Mouse (Mus musculus) embryonic facial prominence, embryonic 15.5 days (tissue): ENCODE measurements at regions not wholly inside any gene's neighbourhood (a gene's known extent, or its start where the extent isn't known, plus 50 kb on each side); places are given as distances from the start of the nearest gene placed in this dataset.
"Not testable (repeated sequence)": the region's sequence is repeated elsewhere in the genome, so short reads cannot be mapped to it uniquely, and the experiment has no call there.

Experiments used
- ATAC-seq: fragments of 200-750 bp; cut with Nextera tagmentation; 2 replicates; pipeline ENCODE4 v1.8.0; 2017; ENCODE audit warnings: low read depth, moderate TSS enrichment; ENCODE audit not compliant: insufficient number of reproducible peaks, low FRiP score, low TSS enrichment
- H3K27ac ChIP-seq: fragments of 300-500 bp; sonication (generic); replicated peaks from 2 replicates; pipeline ENCODE4 v1.5.1; 2015; ENCODE audit warnings: mild to moderate bottlenecking, inconsistent platforms
- H3K27me3 ChIP-seq: fragments of 300-500 bp; sonication (generic); 2 replicates; pipeline ENCODE4 v1.6.1; 2015; ENCODE audit warnings: inconsistent platforms
- H3K36me3 ChIP-seq: fragments of 300-500 bp; sonication (generic); 2 replicates; pipeline ENCODE4 v1.6.1; 2015; ENCODE audit warnings: mild to moderate bottlenecking, inconsistent platforms
- H3K4me1 ChIP-seq: fragments of 300-500 bp; sonication (generic); 2 replicates; pipeline ENCODE4 v1.6.1; 2015; ENCODE audit warnings: inconsistent platforms
- H3K4me2 ChIP-seq: fragments of 300-500 bp; sonication (generic); replicated peaks from 2 replicates; pipeline ENCODE4 v1.6.1; 2015; ENCODE audit warnings: mild to moderate bottlenecking, inconsistent platforms
- H3K4me3 ChIP-seq: fragments of 300-500 bp; sonication (generic); replicated peaks from 2 replicates; pipeline ENCODE4 v1.5.1; 2015; ENCODE audit warnings: mild to moderate bottlenecking, inconsistent platforms
- H3K9ac ChIP-seq: fragments of 300-500 bp; sonication (generic); 2 replicates; pipeline ENCODE4 v1.6.1; 2015; ENCODE audit warnings: inconsistent platforms
- H3K9me3 ChIP-seq: fragments of 300-500 bp; sonication (generic); replicated peaks from 2 replicates; pipeline ENCODE4 v1.6.1; 2016; ENCODE audit warnings: inconsistent platforms
- WGBS: fragments of 180-500 bp; shearing (Covaris S2); methylation state at CpG from one replicate; pipeline ENCODE4 v1.1.7; 2015; 5-methylcytosine and 5-hydroxymethylcytosine counted together

- H3K27me3 ChIP-seq, result no peaks in the 10 kb centered on the region
- H3K4me2 ChIP-seq, result no peak overlapping the region
- ATAC-seq, result no peak
- no peak overlapping the region for H3K4me3 ChIP-seq
- no peak overlapping the region for H3K9ac ChIP-seq
- H3K9me3 ChIP-seq, result no peaks in the 10 kb centered on the region
- no peaks in the 10 kb centered on the region for H3K36me3 ChIP-seq
- H3K27ac ChIP-seq, result no peak overlapping the region
- H3K4me1 ChIP-seq, result no peaks in the 10 kb centered on the region
- 75% methylated on average over 7 of the region's 7 CpGs for WGBS
Observed at GRCm38 (mm10) chr4:6600766-6601367, 1638.0 kb downstream of the Car8 start.

GRCm38 (mm10) chr4:6596321-6596720 lies 1642.5 kb downstream of the Car8 start:
- H3K4me2 ChIP-seq, result no peak overlapping the region
- 50% methylated on average over 1 of the region's 1 CpGs for WGBS
- ATAC-seq, result no peak

GRCm38 (mm10) chr4:6592890-6593289 lies 1646.0 kb downstream of the Car8 start:
- H3K27ac ChIP-seq, ATAC-seq, H3K4me2 ChIP-seq, H3K27me3 ChIP-seq, H3K9me3 ChIP-seq, H3K4me1 ChIP-seq, H3K36me3 ChIP-seq, H3K9ac ChIP-seq, H3K4me3 ChIP-seq: not testable (repeated sequence)
- 66% methylated on average over 3 of the region's 3 CpGs for whole genome bisulfite sequencing

More at GRCm38 (mm10) chr4:6596321-6596720, 1642.5 kb downstream of the Car8 start:
- Histone ChIP-seq H3K9ac (no peak overlapping the region), H3K4me1 (no peaks in the 10 kb centered on the region), H3K27ac (no peak overlapping the region), H3K9me3 (no peaks in the 10 kb centered on the region), H3K27me3 (no peaks in the 10 kb centered on the region), H3K36me3 (no peaks in the 10 kb centered on the region), H3K4me3 (no peak overlapping the region)

GRCm38 (mm10) chr4:6561604-6562357 lies 1677.1 kb downstream of the Car8 start:
- ATAC-seq, result no peak

GRCm38 (mm10) chr4:6539626-6540025 lies 1699.2 kb downstream of the Car8 start:
- no peak overlapping the region for H3K4me2 ChIP-seq
- no peaks in the 10 kb centered on the region for H3K36me3 ChIP-seq
- H3K27me3 ChIP-seq, result no peaks in the 10 kb centered on the region
- ATAC-seq, result no peak
- no peaks in the 10 kb centered on the region for H3K9me3 ChIP-seq
- H3K4me1 ChIP-seq, result no peaks in the 10 kb centered on the region
- WGBS, result 89% methylated on average over 5 of the region's 5 CpGs
- H3K27ac ChIP-seq, result no peak overlapping the region
- H3K4me3 ChIP-seq, result no peak overlapping the region
- no peak overlapping the region for H3K9ac ChIP-seq

More at GRCm38 (mm10) chr4:6561604-6562357, 1677.1 kb downstream of the Car8 start:
- H3K36me3 ChIP-seq, result no peaks in the 10 kb centered on the region
- H3K9ac ChIP-seq, result no peak overlapping the region
- H3K4me3 ChIP-seq, result no peak overlapping the region
- no peaks in the 10 kb centered on the region for H3K27me3 ChIP-seq
- H3K4me1 ChIP-seq, result no peaks in the 10 kb centered on the region
- no peaks in the 10 kb centered on the region for H3K9me3 ChIP-seq
- 29% methylated on average over 11 of the region's 11 CpGs for WGBS
- H3K4me2 ChIP-seq, result no peak overlapping the region
- H3K27ac ChIP-seq, result no peak overlapping the region

GRCm38 (mm10) chr4:6532441-6532840 lies 1706.4 kb downstream of the Car8 start:
- H3K27me3 ChIP-seq, result no peaks in the 10 kb centered on the region
- H3K27ac ChIP-seq, result no peak overlapping the region
- no peaks in the 10 kb centered on the region for H3K9me3 ChIP-seq
- H3K4me2 ChIP-seq, result no peak overlapping the region
- H3K9ac ChIP-seq, result no peak overlapping the region
- H3K4me3 ChIP-seq, result no peak overlapping the region
- no peaks in the 10 kb centered on the region for H3K4me1 ChIP-seq
- ATAC-seq, result no peak
- H3K36me3 ChIP-seq, result no peaks in the 10 kb centered on the region
- 78% methylated on average over 1 of the region's 1 CpGs for WGBS

GRCm38 (mm10) chr4:6517626-6518025 lies 1721.2 kb downstream of the Car8 start:
- WGBS, result 76% methylated on average over 1 of the region's 1 CpGs
- H3K27me3 ChIP-seq, result no peaks in the 10 kb centered on the region
- H3K27ac ChIP-seq, result no peak overlapping the region
- ATAC-seq, result no peak
- H3K9me3 ChIP-seq, result no peaks in the 10 kb centered on the region
- peaks cover 16% of the 10 kb centered on the region for H3K4me1 ChIP-seq
- no peak overlapping the region for H3K4me3 ChIP-seq
- no peak overlapping the region for H3K9ac ChIP-seq
- no peaks in the 10 kb centered on the region for H3K36me3 ChIP-seq
- no peak overlapping the region for H3K4me2 ChIP-seq

- H3K9me3 ChIP-seq, result no peaks in the 10 kb centered on the region
- H3K4me2 ChIP-seq, result no peak overlapping the region
- H3K4me3 ChIP-seq, result no peak overlapping the region
- 16% methylated on average over 6 of the region's 6 CpGs for WGBS
- no peaks in the 10 kb centered on the region for H3K27me3 ChIP-seq
- H3K27ac ChIP-seq, result peak overlapping the region; percentile 29; the same call in 1 of the 2 replicates
- H3K4me1 ChIP-seq, result peaks cover 17% of the 10 kb centered on the region
- no peak overlapping the region for H3K9ac ChIP-seq
- ATAC-seq, result 0 out of 2 replicates have a peak, but pooled peaks have one; percentile 51
- no peaks in the 10 kb centered on the region for H3K36me3 ChIP-seq
Observed at GRCm38 (mm10) chr4:6514823-6515222, 1721.7 kb upstream of the Impad1 start.

- Histone ChIP-seq H3K9me3 (no peaks in the 10 kb centered on the region), H3K4me3 (no peak overlapping the region), H3K27ac (peak overlapping the region; percentile 29)
Observed at GRCm38 (mm10) chr4:6513635-6514034, 1720.5 kb upstream of the Impad1 start.

GRCm38 (mm10) chr4:6512749-6513364 lies 1719.7 kb upstream of the Impad1 start:
- H3K9ac ChIP-seq, result no peak overlapping the region
- H3K4me3 ChIP-seq, result peak overlapping the region; percentile 19

More at GRCm38 (mm10) chr4:6513635-6514034, 1720.5 kb upstream of the Impad1 start:
- H3K4me2 ChIP-seq, result no peak overlapping the region
- H3K36me3 ChIP-seq, result no peaks in the 10 kb centered on the region
- H3K9ac ChIP-seq, result no peak overlapping the region
- ATAC-seq, result no peak
- 55% methylated on average over 3 of the region's 3 CpGs for WGBS
- H3K4me1 ChIP-seq, result peaks cover 17% of the 10 kb centered on the region
- no peaks in the 10 kb centered on the region for H3K27me3 ChIP-seq

GRCm38 (mm10) chr4:6508091-6508490 lies 1714.9 kb upstream of the Impad1 start:
- Histone ChIP-seq H3K36me3 (no peaks in the 10 kb centered on the region), H3K4me1 (peaks cover 6% of the 10 kb centered on the region; the same call in 1 of the 2 replicates)

More at GRCm38 (mm10) chr4:6512749-6513364, 1719.7 kb upstream of the Impad1 start:
- peak; percentile 70; the same call in 1 of the 2 replicates for ATAC-seq
- Histone ChIP-seq H3K36me3 (no peaks in the 10 kb centered on the region), H3K4me1 (peaks cover 17% of the 10 kb centered on the region), H3K27me3 (no peaks in the 10 kb centered on the region), H3K4me2 (peak overlapping the region; percentile 42), H3K9me3 (no peaks in the 10 kb centered on the region), H3K27ac (no peak overlapping the region)
- WGBS, result 16% methylated on average over 12 of the region's 12 CpGs

More at GRCm38 (mm10) chr4:6508091-6508490, 1714.9 kb upstream of the Impad1 start:
- Histone ChIP-seq H3K4me2 (no peak overlapping the region), H3K4me3 (no peak overlapping the region), H3K9ac (no peak overlapping the region), H3K27ac (no peak overlapping the region), H3K27me3 (no peaks in the 10 kb centered on the region), H3K9me3 (no peaks in the 10 kb centered on the region)
- no peak for ATAC-seq
- 93% methylated on average over 5 of the region's 5 CpGs for WGBS
